Mouse (Mus musculus): ENCODE results near the gene Iqschfp. TPM values are rescaled to one million over a fixed set of nuclear protein-coding genes. Genes with fewer than 3 reads are reported as not detected.

Iqschfp gene
- polyA plus RNA-seq, 1 experiment: not detected

GRCm38 (mm10) chr3:68570319-68570718 is 678.3 kb downstream of the Iqschfp start:
- DNase-seq (ENCODE audit: low read depth): no peak

- no peak for DNase-seq (ENCODE audit: low read depth)
These were observed 680.5 kb downstream of the Iqschfp start for GRCm38 (mm10) chr3:68572249-68573225.

- no peak for DNase-seq (ENCODE audit: low read depth)
These were observed 681.2 kb downstream of the Iqschfp start for GRCm38 (mm10) chr3:68573226-68573624.

- no peak for DNase-seq (ENCODE audit: low read depth)
These were observed 682.1 kb downstream of the Iqschfp start for GRCm38 (mm10) chr3:68574097-68574496.

- DNase-seq (ENCODE audit: low read depth): no peak
These were observed 682.5 kb downstream of the Iqschfp start for GRCm38 (mm10) chr3:68574565-68574964.

GRCm38 (mm10) chr3:68575636-68576340 is 683.8 kb downstream of the Iqschfp start:
- DNase-seq (ENCODE audit: low read depth): no peak

GRCm38 (mm10) chr3:68576431-68576830 is 684.4 kb downstream of the Iqschfp start:
- no peak for DNase-seq (ENCODE audit: low read depth)

GRCm38 (mm10) chr3:68576948-68577347 is 684.9 kb downstream of the Iqschfp start:
- no peak for DNase-seq (ENCODE audit: low read depth)

- no peak for DNase-seq (ENCODE audit: low read depth)
These were observed 689.6 kb downstream of the Iqschfp start for GRCm38 (mm10) chr3:68581591-68581990.

- DNase-seq (ENCODE audit: low read depth): no peak
These were observed 690.2 kb downstream of the Iqschfp start for GRCm38 (mm10) chr3:68582103-68582740.

GRCm38 (mm10) chr3:68583031-68583693 is 691.1 kb downstream of the Iqschfp start:
- no peak for DNase-seq (ENCODE audit: low read depth)

- DNase-seq (ENCODE audit: low read depth): no peak
These were observed 691.9 kb downstream of the Iqschfp start for GRCm38 (mm10) chr3:68583771-68584511.

GRCm38 (mm10) chr3:68585213-68585612 is 693.2 kb downstream of the Iqschfp start:
- no peak for DNase-seq (ENCODE audit: low read depth)

- DNase-seq (ENCODE audit: low read depth): no peak
These were observed 694.6 kb downstream of the Iqschfp start for GRCm38 (mm10) chr3:68586646-68587064.

- DNase-seq (ENCODE audit: low read depth): no peak
These were observed 695.7 kb downstream of the Iqschfp start for GRCm38 (mm10) chr3:68587567-68588245.

- DNase-seq (ENCODE audit: low read depth): no peak
These were observed 697.3 kb downstream of the Iqschfp start for GRCm38 (mm10) chr3:68589220-68589840.

- DNase-seq (ENCODE audit: low read depth): no peak
These were observed 698.4 kb downstream of the Iqschfp start for GRCm38 (mm10) chr3:68590436-68590835.

GRCm38 (mm10) chr3:68592575-68592974 is 700.5 kb downstream of the Iqschfp start:
- DNase-seq (ENCODE audit: low read depth): no peak

- no peak for DNase-seq (ENCODE audit: low read depth)
These were observed 701.2 kb downstream of the Iqschfp start for GRCm38 (mm10) chr3:68593073-68593867.

Data from gonadal fat pad, adult 2 months (tissue).